Mouse (Mus musculus) hindbrain, embryonic 12.5 days (tissue): ENCODE measurements around the gene Trmt11. TPM values are rescaled to one million over a fixed set of nuclear protein-coding genes. Genes with fewer than 3 reads are reported as not detected.

ENCODE experiments used
- ATAC-seq: fragments of 200-750 bp; cut with Nextera tagmentation; 2 replicates; pipeline ENCODE4 v1.8.0; 2017; ENCODE audit warnings: moderate TSS enrichment; ENCODE audit not compliant: low FRiP score
- H3K27ac ChIP-seq: fragments of 300-500 bp; sonication (generic); 2 replicates; pipeline ENCODE4 v1.5.1; 2016; ENCODE audit warnings: mild to moderate bottlenecking
- H3K27me3 ChIP-seq: fragments of 300-500 bp; sonication (generic); 2 replicates; pipeline ENCODE4 v1.6.1; 2016; ENCODE audit warnings: mild to moderate bottlenecking
- H3K36me3 ChIP-seq: fragments of 300-500 bp; sonication (generic); 2 replicates; pipeline ENCODE4 v1.6.1; 2016; ENCODE audit warnings: mild to moderate bottlenecking
- H3K4me1 ChIP-seq: fragments of 300-500 bp; sonication (generic); 2 replicates; pipeline ENCODE4 v1.6.1; 2016
- H3K4me2 ChIP-seq: fragments of 300-500 bp; sonication (generic); replicated peaks from 2 replicates; pipeline ENCODE4 v1.6.1; 2016; ENCODE audit warnings: mild to moderate bottlenecking
- H3K4me3 ChIP-seq: fragments of 300-500 bp; sonication (generic); 2 replicates; pipeline ENCODE4 v1.5.1; 2016; ENCODE audit warnings: mild to moderate bottlenecking
- H3K9ac ChIP-seq: fragments of 300-500 bp; sonication (generic); 2 replicates; pipeline ENCODE4 v1.6.1; 2016; ENCODE audit warnings: mild to moderate bottlenecking, moderate library complexity
- H3K9me3 ChIP-seq: fragments of 300-500 bp; sonication (generic); replicated peaks from 2 replicates; pipeline ENCODE4 v1.6.1; 2016; ENCODE audit warnings: mild to moderate bottlenecking
- WGBS: fragments of 180-500 bp; shearing (Covaris S2); methylation state at CpG from one replicate; pipeline ENCODE4 v1.1.7; 2016; 5-methylcytosine and 5-hydroxymethylcytosine counted together
- polyA plus RNA-seq: library from polyadenylated mRNA; unstranded; fragments of >200 nt; fragmentation: Nextera tagmentation; extraction: Ambion mirVana; gene quantifications from 2 replicates; pipeline ENCODE4 v1.2.1, GENCODE M21; 2016

The Trmt11 gene
- polyA plus RNA-seq, 1 experiment from 2014 or later = 29.3 TPM

- ATAC-seq = peak; percentile 100
- H3K4me3 ChIP-seq = peak overlapping the region; percentile 69
- no peaks in the 10 kb centered on the region for H3K36me3 ChIP-seq
- H3K4me1 ChIP-seq = peaks cover 2% of the 10 kb centered on the region; the same call in 1 of the 2 replicates
- H3K27me3 ChIP-seq = no peaks in the 10 kb centered on the region
- peak overlapping the region; percentile 67 for H3K9ac ChIP-seq
- whole genome bisulfite sequencing = 1% methylated on average over 49 of the region's 49 CpGs
- peak overlapping the region; percentile 92 for H3K27ac ChIP-seq
- H3K9me3 ChIP-seq = no peaks in the 10 kb centered on the region
- peak overlapping the region; percentile 69 for H3K4me2 ChIP-seq
Observed at GRCm38 (mm10) chr10:30618091-30618917, 17.8 kb upstream of the Trmt11 start.

GRCm38 (mm10) chr10:30613039-30613438 lies 12.5 kb upstream of the Trmt11 start:
- H3K9me3 ChIP-seq = no peaks in the 10 kb centered on the region
- peaks cover 2% of the 10 kb centered on the region; the same call in 1 of the 2 replicates for H3K4me1 ChIP-seq
- H3K27ac ChIP-seq = no peak overlapping the region
- no peak for ATAC-seq
- H3K9ac ChIP-seq = no peak overlapping the region
- H3K4me3 ChIP-seq = no peak overlapping the region
- H3K27me3 ChIP-seq = no peaks in the 10 kb centered on the region
- no peak overlapping the region for H3K4me2 ChIP-seq
- WGBS = 88% methylated on average over 4 of the region's 4 CpGs
- H3K36me3 ChIP-seq = 0 out of 2 replicates have a peak, but pooled peaks cover under 1% of the 10 kb centered on the region

- H3K36me3 ChIP-seq = 0 out of 2 replicates have a peak, but pooled peaks cover 3% of the 10 kb centered on the region
- no peak overlapping the region for H3K9ac ChIP-seq
- no peak for ATAC-seq
- no peaks in the 10 kb centered on the region for H3K4me1 ChIP-seq
- H3K27me3 ChIP-seq = no peaks in the 10 kb centered on the region
- H3K9me3 ChIP-seq = no peaks in the 10 kb centered on the region
- no peak overlapping the region for H3K4me3 ChIP-seq
- no peak overlapping the region for H3K4me2 ChIP-seq
- H3K27ac ChIP-seq = no peak overlapping the region
Observed at GRCm38 (mm10) chr10:30609614-30610013, 9.1 kb upstream of the Trmt11 start.

GRCm38 (mm10) chr10:30608109-30608508 lies 7.6 kb upstream of the Trmt11 start:
- 0 out of 2 replicates have a peak, but pooled peaks cover 3% of the 10 kb centered on the region for H3K36me3 ChIP-seq
- H3K27me3 ChIP-seq = no peaks in the 10 kb centered on the region
- no peak overlapping the region for H3K4me2 ChIP-seq
- no peak overlapping the region for H3K27ac ChIP-seq
- no peak for ATAC-seq
- 72% methylated on average over 2 of the region's 2 CpGs for WGBS
- H3K4me1 ChIP-seq = no peaks in the 10 kb centered on the region
- H3K4me3 ChIP-seq = no peak overlapping the region
- H3K9ac ChIP-seq = no peak overlapping the region
- H3K9me3 ChIP-seq = no peaks in the 10 kb centered on the region

- Histone ChIP-seq H3K27me3 (no peaks in the 10 kb centered on the region), H3K4me2 (peak overlapping the region; percentile 79), H3K4me3 (peak overlapping the region; percentile 88), H3K9ac (peak overlapping the region; percentile 88), H3K36me3 (peaks cover 16% of the 10 kb centered on the region), H3K27ac (peak overlapping the region; percentile 88), H3K4me1 (peaks cover 13% of the 10 kb centered on the region), H3K9me3 (no peaks in the 10 kb centered on the region)
- peak; percentile 88 for ATAC-seq
- WGBS = under 1% methylated on average over 27 of the region's 27 CpGs
Observed at GRCm38 (mm10) chr10:30600094-30600534, 435 bp downstream of the Trmt11 start.

- WGBS = 71% methylated on average over 5 of the region's 5 CpGs
- no peaks in the 10 kb centered on the region for H3K27me3 ChIP-seq
- no peak overlapping the region for H3K4me2 ChIP-seq
- H3K4me1 ChIP-seq = no peaks in the 10 kb centered on the region
- H3K9ac ChIP-seq = no peak overlapping the region
- H3K27ac ChIP-seq = no peak overlapping the region
- peaks cover 41% of the 10 kb centered on the region for H3K36me3 ChIP-seq
- no peak for ATAC-seq
- no peaks in the 10 kb centered on the region for H3K9me3 ChIP-seq
- H3K4me3 ChIP-seq = no peak overlapping the region
Observed at GRCm38 (mm10) chr10:30587037-30587436, 13.5 kb downstream of the Trmt11 start.

- Histone ChIP-seq H3K4me1 (no peaks in the 10 kb centered on the region), H3K4me3 (no peak overlapping the region), H3K36me3 (peaks cover 41% of the 10 kb centered on the region), H3K27me3 (no peaks in the 10 kb centered on the region), H3K9ac (no peak overlapping the region), H3K4me2 (no peak overlapping the region), H3K9me3 (no peaks in the 10 kb centered on the region), H3K27ac (no peak overlapping the region)
- WGBS = 96% methylated on average over 1 of the region's 1 CpGs
- no peak for ATAC-seq
Observed at GRCm38 (mm10) chr10:30585691-30586090, 14.9 kb downstream of the Trmt11 start.

GRCm38 (mm10) chr10:30577670-30578280 lies 22.8 kb downstream of the Trmt11 start:
- H3K27ac ChIP-seq = no peak overlapping the region
- ATAC-seq = no peak
- H3K4me3 ChIP-seq = no peak overlapping the region
- peaks cover 11% of the 10 kb centered on the region; the same call in 1 of the 2 replicates for H3K36me3 ChIP-seq
- no peaks in the 10 kb centered on the region for H3K9me3 ChIP-seq
- H3K4me1 ChIP-seq = no peaks in the 10 kb centered on the region
- H3K27me3 ChIP-seq = no peaks in the 10 kb centered on the region
- WGBS = 95% methylated on average over 5 of the region's 5 CpGs
- H3K4me2 ChIP-seq = no peak overlapping the region
- H3K9ac ChIP-seq = no peak overlapping the region

GRCm38 (mm10) chr10:30566364-30566763 lies 34.2 kb downstream of the Trmt11 start:
- ATAC-seq = no peak
- H3K27me3 ChIP-seq = no peaks in the 10 kb centered on the region
- no peak overlapping the region for H3K4me2 ChIP-seq
- H3K4me1 ChIP-seq = no peaks in the 10 kb centered on the region
- H3K9me3 ChIP-seq = no peaks in the 10 kb centered on the region
- no peak overlapping the region for H3K27ac ChIP-seq
- no peak overlapping the region for H3K4me3 ChIP-seq
- H3K36me3 ChIP-seq = peaks cover 9% of the 10 kb centered on the region
- H3K9ac ChIP-seq = no peak overlapping the region

- no peak for ATAC-seq
- Histone ChIP-seq H3K4me1 (no peaks in the 10 kb centered on the region), H3K9ac (no peak overlapping the region), H3K27ac (no peak overlapping the region), H3K4me2 (no peak overlapping the region), H3K36me3 (peaks cover 20% of the 10 kb centered on the region), H3K9me3 (no peaks in the 10 kb centered on the region), H3K27me3 (no peaks in the 10 kb centered on the region), H3K4me3 (no peak overlapping the region)
- WGBS = 90% methylated on average over 3 of the region's 3 CpGs
Observed at GRCm38 (mm10) chr10:30564651-30565050, 35.9 kb downstream of the Trmt11 start.

- H3K4me1 ChIP-seq = no peaks in the 10 kb centered on the region
- 94% methylated on average over 11 of the region's 11 CpGs for WGBS
- H3K4me3 ChIP-seq = no peak overlapping the region
- H3K4me2 ChIP-seq = no peak overlapping the region
- no peak overlapping the region for H3K27ac ChIP-seq
- no peak overlapping the region for H3K9ac ChIP-seq
- H3K27me3 ChIP-seq = no peaks in the 10 kb centered on the region
- no peaks in the 10 kb centered on the region for H3K9me3 ChIP-seq
- peaks cover 42% of the 10 kb centered on the region for H3K36me3 ChIP-seq
- no peak for ATAC-seq
Observed at GRCm38 (mm10) chr10:30555686-30556578, 44.6 kb downstream of the Trmt11 start.

- Histone ChIP-seq H3K4me2 (no peak overlapping the region), H3K27ac (no peak overlapping the region), H3K4me1 (no peaks in the 10 kb centered on the region), H3K36me3 (peaks cover 36% of the 10 kb centered on the region), H3K9ac (no peak overlapping the region), H3K4me3 (no peak overlapping the region), H3K27me3 (no peaks in the 10 kb centered on the region), H3K9me3 (no peaks in the 10 kb centered on the region)
- no peak for ATAC-seq
- WGBS = 94% methylated on average over 1 of the region's 1 CpGs
Observed at GRCm38 (mm10) chr10:30552377-30552776, 48.2 kb downstream of the Trmt11 start.
